Mouse (Mus musculus) kidney, postnatal 0 days (tissue): ENCODE data around the gene Sh3pxd2b. TPM values are rescaled to one million over a fixed set of nuclear protein-coding genes. Genes with fewer than 3 reads are reported as not detected.
A peak's percentile ranks its signal among the peaks of the same experiment; 100 is the strongest.

Experiments used
- ATAC-seq: fragments of 200-750 bp; cut with Nextera tagmentation; replicated peaks from 2 replicates; pipeline ENCODE4 v1.8.0; 2017; ENCODE audit warnings: low read depth, moderate number of reproducible peaks, moderate TSS enrichment, moderate library complexity; ENCODE audit not compliant: low FRiP score
- DNase-seq: peaks from one replicate; pipeline ENCODE4 v3.0.0-alpha.2; 2016; ENCODE audit warnings: low spot score
- H3K27ac ChIP-seq: fragments of 300-500 bp; sonication (generic); 2 replicates; pipeline ENCODE4 v1.5.1; 2014; ENCODE audit warnings: mild to moderate bottlenecking
- H3K27me3 ChIP-seq: fragments of 300-500 bp; sonication (generic); 2 replicates; pipeline ENCODE4 v1.6.1; 2014; ENCODE audit warnings: low read length, mixed read lengths; ENCODE audit not compliant: insufficient read depth
- H3K36me3 ChIP-seq: fragments of 300-500 bp; sonication (generic); 2 replicates; pipeline ENCODE4 v1.6.1; 2014; ENCODE audit warnings: low read length, mixed read lengths; ENCODE audit not compliant: insufficient read depth
- H3K4me1 ChIP-seq: fragments of 300-500 bp; sonication (generic); replicated peaks from 2 replicates; pipeline ENCODE4 v1.6.1; 2014; ENCODE audit warnings: antibody characterized with exemption, low read length, mixed read lengths; ENCODE audit not compliant: insufficient read depth
- H3K4me2 ChIP-seq: fragments of 300-500 bp; sonication (generic); 2 replicates; pipeline ENCODE4 v1.6.1; 2014; ENCODE audit warnings: mild to moderate bottlenecking, low read length, moderate library complexity, mixed read lengths
- H3K4me3 ChIP-seq: fragments of 300-500 bp; sonication (generic); replicated peaks from 2 replicates; pipeline ENCODE4 v1.5.1; 2014; ENCODE audit warnings: low read depth, low read length
- H3K9ac ChIP-seq: fragments of 300-500 bp; sonication (generic); 2 replicates; pipeline ENCODE4 v1.6.1; 2014; ENCODE audit warnings: low read depth, low read length
- H3K9me3 ChIP-seq: fragments of 300-500 bp; sonication (generic); replicated peaks from 2 replicates; pipeline ENCODE4 v1.6.1; 2016; ENCODE audit warnings: low read length, inconsistent platforms, mixed read lengths
- CTCF ChIP-seq: IDR thresholded peaks from 2 replicates; pipeline ENCODE4 v1.5.1; 2016; ENCODE audit warnings: antibody characterized with exemption, low read depth, mild to moderate bottlenecking, moderate library complexity
- WGBS: fragments of 180-500 bp; shearing (Covaris S2); extraction: QIAGEN DNeasy Blood & Tissue Kit; methylation state at CpG from one replicate; pipeline ENCODE4 v1.1.7; 2014; 5-methylcytosine and 5-hydroxymethylcytosine counted together
- polyA plus RNA-seq: library from polyadenylated mRNA; unstranded; fragments of >200 nt; fragmentation: Nextera tagmentation; extraction: Ambion mirVana; gene quantifications from 2 replicates; pipeline ENCODE4 v1.2.1, GENCODE M21; 2015

The Sh3pxd2b gene
- polyA plus RNA-seq, 1 experiment from 2014 or later = 6.6 TPM

DNA sequence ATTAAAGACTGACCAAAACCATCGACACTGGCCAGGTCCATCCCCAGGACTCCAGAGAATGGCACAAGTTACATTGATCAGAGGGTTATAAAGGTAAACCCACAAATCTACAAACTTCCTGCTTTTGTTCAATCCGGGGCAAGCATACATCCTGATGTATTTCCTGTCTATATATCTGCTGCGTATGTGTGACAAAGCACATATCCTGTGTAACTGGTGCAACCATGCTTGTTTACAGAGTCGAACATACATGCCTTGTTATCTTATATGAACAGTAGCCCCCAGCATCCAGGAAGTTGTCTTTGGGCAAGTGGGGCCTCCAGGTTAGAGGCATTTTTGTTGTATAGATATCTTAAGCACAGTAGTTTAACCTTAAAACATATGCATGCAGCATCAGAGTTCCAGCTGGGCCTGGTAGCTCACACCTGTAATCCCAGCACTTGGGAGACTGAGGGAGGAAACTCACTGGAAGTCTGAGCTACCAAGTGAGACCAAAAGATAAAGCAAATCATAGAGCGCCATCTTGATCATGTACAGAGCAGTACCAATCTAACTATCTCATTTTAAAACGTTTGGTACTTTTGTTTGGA, 98.1 kb downstream of the Sh3pxd2b start:
- Histone ChIP-seq H3K4me2 (no peak overlapping the region), H3K9me3 (no peaks in the 10 kb centered on the region), H3K36me3 (no peaks in the 10 kb centered on the region), H3K27me3 (no peaks in the 10 kb centered on the region), H3K27ac (no peak overlapping the region), H3K4me3 (no peak overlapping the region), H3K4me1 (no peaks in the 10 kb centered on the region), H3K9ac (no peak overlapping the region)
- no peak for DNase-seq
- no peak for ATAC-seq
- WGBS = 72% methylated on average over 6 of the region's 6 CpGs
- no peak for TF ChIP-seq CTCF

DNA sequence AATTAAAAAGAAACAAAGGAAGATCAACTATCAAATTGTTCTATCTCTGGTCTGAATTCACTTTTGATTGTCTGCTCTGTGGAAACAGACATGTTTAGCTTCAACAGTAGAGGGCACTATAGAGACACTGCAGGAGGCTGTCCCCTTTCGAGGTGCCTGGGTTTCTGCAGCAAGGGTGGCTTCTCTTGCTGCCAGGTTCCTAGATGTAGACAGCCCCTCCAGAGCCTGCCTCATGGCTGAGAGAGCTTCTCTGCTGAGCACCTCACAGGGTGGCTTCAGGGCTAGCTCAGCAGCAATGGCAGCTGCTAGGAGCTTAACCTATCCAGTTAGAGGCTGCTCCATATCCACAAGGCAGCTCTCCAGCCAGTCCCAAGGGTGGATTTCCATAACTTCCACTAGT, 102.6 kb downstream of the Sh3pxd2b start:
- H3K9me3 ChIP-seq = no peaks in the 10 kb centered on the region
- no peak overlapping the region for H3K4me3 ChIP-seq
- 6% methylated on average over 1 of the region's 1 CpGs for WGBS
- no peaks in the 10 kb centered on the region for H3K27me3 ChIP-seq
- H3K4me1 ChIP-seq = no peaks in the 10 kb centered on the region
- no peak overlapping the region for H3K9ac ChIP-seq
- DNase-seq (peak; percentile 88), ATAC-seq (no peak)
- TF ChIP-seq CTCF = peak; percentile 84
- no peak overlapping the region for H3K27ac ChIP-seq
- H3K36me3 ChIP-seq = no peaks in the 10 kb centered on the region
- no peak overlapping the region for H3K4me2 ChIP-seq

DNA sequence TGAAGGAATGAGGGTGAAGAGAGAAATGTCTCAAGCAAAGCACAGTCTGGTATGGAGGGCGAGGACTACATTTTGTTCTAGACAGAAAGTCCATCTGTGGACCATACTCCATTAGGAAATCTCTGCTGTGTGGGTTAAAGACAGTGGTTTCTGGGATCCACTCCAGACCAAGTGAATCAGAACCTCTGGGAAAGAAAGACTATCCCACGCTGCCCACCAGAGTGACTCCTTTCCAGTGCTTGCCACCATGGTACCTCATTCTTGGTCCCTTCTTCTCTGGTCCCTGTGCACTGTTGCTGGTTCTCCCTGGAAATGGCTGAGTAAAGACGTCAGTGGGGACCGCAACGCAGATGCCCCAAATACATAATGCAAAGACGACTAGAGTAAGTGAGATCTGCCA, 103.7 kb downstream of the Sh3pxd2b start:
- no peak overlapping the region for H3K4me2 ChIP-seq
- H3K36me3 ChIP-seq = no peaks in the 10 kb centered on the region
- DNase-seq (no peak), ATAC-seq (no peak)
- no peaks in the 10 kb centered on the region for H3K9me3 ChIP-seq
- H3K4me3 ChIP-seq = no peak overlapping the region
- TF ChIP-seq CTCF = no peak
- no peaks in the 10 kb centered on the region for H3K27me3 ChIP-seq
- H3K27ac ChIP-seq = no peak overlapping the region
- H3K4me1 ChIP-seq = no peaks in the 10 kb centered on the region
- WGBS = 93% methylated on average over 6 of the region's 6 CpGs
- H3K9ac ChIP-seq = no peak overlapping the region

DNA sequence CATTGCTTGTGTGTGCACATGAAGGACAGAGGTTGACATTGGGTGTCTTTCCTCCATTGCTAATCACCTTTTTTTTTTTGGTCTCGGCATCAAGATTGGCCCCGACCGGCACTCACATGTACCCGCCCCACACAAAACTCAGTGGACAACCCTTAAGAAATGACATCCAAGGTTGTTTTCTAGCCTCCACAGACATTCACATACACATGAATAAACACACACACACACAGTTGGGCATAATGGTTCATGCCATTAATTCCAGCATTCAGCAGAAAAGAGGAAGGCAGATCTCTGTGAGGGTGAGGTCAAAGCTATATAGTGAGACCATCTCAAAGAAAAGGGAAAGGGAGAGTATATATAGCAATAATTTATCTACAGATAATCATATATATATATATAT, 105.1 kb downstream of the Sh3pxd2b start:
- no peak for DNase-seq
- no peak for TF ChIP-seq CTCF
- no peak for ATAC-seq
- Histone ChIP-seq H3K4me1 (0 out of 2 replicates have a peak, but pooled peaks cover 3% of the 10 kb centered on the region), H3K27ac (no peak overlapping the region), H3K9me3 (no peaks in the 10 kb centered on the region), H3K36me3 (no peaks in the 10 kb centered on the region), H3K4me3 (no peak overlapping the region), H3K27me3 (no peaks in the 10 kb centered on the region), H3K9ac (no peak overlapping the region), H3K4me2 (no peak overlapping the region)
- 89% methylated on average over 4 of the region's 4 CpGs for WGBS

DNA sequence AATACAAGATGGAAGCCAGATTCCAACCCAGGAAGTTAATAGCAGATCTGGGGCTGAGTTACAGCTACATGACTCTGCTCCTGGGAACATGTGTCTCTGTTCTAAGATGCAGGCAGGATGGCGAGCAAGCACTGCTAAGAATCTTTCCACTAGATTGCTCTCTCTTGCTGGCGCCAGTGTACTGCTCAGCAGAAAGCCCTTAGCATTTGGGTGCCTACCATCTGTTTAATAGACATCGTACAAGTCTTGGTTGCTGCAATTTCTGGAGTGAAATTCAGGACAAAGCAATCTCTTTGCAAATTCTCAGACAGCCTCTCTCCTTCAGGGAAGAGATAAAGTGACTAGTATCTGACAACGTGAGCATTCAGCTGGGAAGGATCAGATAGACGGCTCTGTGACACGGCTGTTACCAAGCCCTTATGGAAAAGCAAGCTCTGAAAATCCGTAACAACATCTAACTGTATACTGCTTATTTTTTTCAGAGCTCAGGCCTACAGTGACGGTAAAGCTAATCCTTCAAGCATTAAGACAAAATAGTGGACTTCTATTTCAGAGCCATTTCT, 105.8 kb downstream of the Sh3pxd2b start:
- no peak overlapping the region for H3K4me2 ChIP-seq
- peak overlapping the region; percentile 60 for H3K27ac ChIP-seq
- no peak for TF ChIP-seq CTCF
- no peaks in the 10 kb centered on the region for H3K27me3 ChIP-seq
- 0 out of 2 replicates have a peak, but pooled peaks cover 3% of the 10 kb centered on the region for H3K4me1 ChIP-seq
- WGBS = 53% methylated on average over 8 of the region's 8 CpGs
- H3K9me3 ChIP-seq = no peaks in the 10 kb centered on the region
- DNase-seq = peak; percentile 38
- no peak for ATAC-seq
- no peaks in the 10 kb centered on the region for H3K36me3 ChIP-seq
- no peak overlapping the region for H3K9ac ChIP-seq
- no peak overlapping the region for H3K4me3 ChIP-seq

DNA sequence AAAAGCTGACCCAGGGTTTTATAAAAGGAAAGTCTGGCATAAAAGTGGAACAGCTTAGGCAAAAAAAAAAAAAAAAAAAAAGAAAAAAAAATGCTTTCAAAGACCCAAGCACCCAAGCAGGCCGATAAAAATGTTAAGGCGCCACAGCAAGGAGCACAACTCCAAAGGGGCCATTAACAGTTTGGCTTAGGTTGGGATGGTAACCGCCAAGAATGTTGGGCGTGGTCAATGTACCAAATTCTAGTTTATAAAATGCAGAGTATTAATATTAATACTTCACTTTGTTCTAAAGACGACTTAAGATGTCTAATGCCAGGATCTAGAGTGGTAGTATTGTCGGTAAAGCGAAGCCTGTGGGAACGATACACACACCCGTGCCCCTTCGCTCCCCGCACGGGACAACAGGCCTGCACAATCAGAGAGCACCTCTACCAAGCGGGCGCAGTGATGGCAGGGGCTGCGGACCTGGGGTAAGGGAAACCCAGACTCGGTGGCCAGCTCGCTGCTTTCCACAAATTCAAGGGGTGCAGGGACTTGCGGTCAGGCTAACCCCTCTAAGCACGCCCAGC, 106.7 kb downstream of the Sh3pxd2b start:
- ATAC-seq (no peak; the same call in 1 of the 2 replicates), DNase-seq (peak; percentile 33)
- H3K27ac ChIP-seq = peak overlapping the region; percentile 96; the same call in 1 of the 2 replicates
- H3K36me3 ChIP-seq = no peaks in the 10 kb centered on the region
- peak overlapping the region; percentile 66 for H3K4me3 ChIP-seq
- H3K4me1 ChIP-seq = 0 out of 2 replicates have a peak, but pooled peaks cover 3% of the 10 kb centered on the region
- 4% methylated on average over 18 of the region's 19 CpGs for WGBS
- peak overlapping the region; percentile 98 for H3K4me2 ChIP-seq
- TF ChIP-seq CTCF = no peak
- no peaks in the 10 kb centered on the region for H3K27me3 ChIP-seq
- no peaks in the 10 kb centered on the region for H3K9me3 ChIP-seq
- peak overlapping the region; percentile 95 for H3K9ac ChIP-seq
